ENCODE assay signal across 19 mouse cellular contexts in genomic region chr6:139596433-139596832, GRCm38 (mm10). TPM values are rescaled to one million over a fixed set of nuclear protein-coding genes. Genes with fewer than 3 reads are reported as not detected.
DNase-seq lines count a peak whose midpoint lies in the region; ATAC-seq and TF ChIP-seq lines count a peak whose summit lies in the region.
"Had no signal": no experiment of that assay in that cellular context is flagged by ENCODE, and none has a peak within 500 bp of the region (broad histone marks: within the 10 kb centered on the region; RNA-seq: fewer than 3 reads in every experiment).

No protein-coding gene starts in this region.

- no peaks in the 10 kb centered on the region for H3K36me3 ChIP-seq in intestine, postnatal 0 days (ENCODE audit: control insufficient read depth, insufficient read depth)
- H3K36me3 ChIP-seq in intestine, embryonic 16.5 days (ENCODE audit: control insufficient read depth, insufficient read depth, low read length): no peaks in the 10 kb centered on the region
- no peaks in the 10 kb centered on the region for H3K36me3 ChIP-seq in lung, postnatal 0 days (ENCODE audit: insufficient read depth, low read length)
- no peaks in the 10 kb centered on the region for H3K36me3 ChIP-seq in myocyte (ENCODE audit: control insufficient read depth, insufficient read depth)
- H3K36me3 ChIP-seq: embryonic facial prominence, embryonic 10.5 days; G1E; heart, embryonic 15.5 days; limb, embryonic 13.5 days; lung, embryonic 15.5 days had no signal

- TF ChIP-seq POLR2A in myocyte (IDR thresholded peaks at IDR 0.05; ENCODE audit: insufficient read length, low read depth): no peak

- WGBS in intestine, postnatal 0 days: 26% methylated on average over 2 of the region's 2 CpGs
- 29% methylated on average over 2 of the region's 2 CpGs for WGBS in intestine, embryonic 16.5 days
- 50% methylated on average over 2 of the region's 2 CpGs for WGBS in lung, postnatal 0 days

- H3K9ac ChIP-seq in intestine, postnatal 0 days (ENCODE audit: low read depth, low read length): no peak overlapping the region
- H3K9ac ChIP-seq in intestine, embryonic 16.5 days (ENCODE audit: low read depth, low read length): no peak overlapping the region
- no peak overlapping the region for H3K9ac ChIP-seq in lung, postnatal 0 days (replicated peaks; ENCODE audit: low read depth)
- H3K9ac ChIP-seq: heart, embryonic 15.5 days; limb, embryonic 13.5 days; lung, embryonic 15.5 days had no signal

- no peak for ATAC-seq in intestine, postnatal 0 days
- ATAC-seq in intestine, embryonic 16.5 days: no peak
- no peak for ATAC-seq in lung, postnatal 0 days
- ATAC-seq in activated CD4-positive, CD25-positive, alpha-beta regulatory T cell, adult 4 months: no peak

- H3K27me3 ChIP-seq in intestine, postnatal 0 days (replicated peaks; ENCODE audit: control insufficient read depth, insufficient read depth, low read length): no peaks in the 10 kb centered on the region
- no peaks in the 10 kb centered on the region for H3K27me3 ChIP-seq in intestine, embryonic 16.5 days (replicated peaks; ENCODE audit: control insufficient read depth, insufficient read depth, low read length)
- no peaks in the 10 kb centered on the region for H3K27me3 ChIP-seq in lung, postnatal 0 days (replicated peaks; ENCODE audit: insufficient read depth, low read length)
- H3K27me3 ChIP-seq in myocyte (ENCODE audit: control insufficient read depth, insufficient read depth, insufficient read length): no peaks in the 10 kb centered on the region
- H3K27me3 ChIP-seq: heart, embryonic 15.5 days; limb, embryonic 13.5 days; lung, embryonic 15.5 days had no signal

- H3K79me2 ChIP-seq in myocyte (ENCODE audit: control insufficient read depth, insufficient read depth): no peaks in the 10 kb centered on the region

- peak; percentile 38 for DNase-seq in lung, postnatal 0 days (ENCODE audit: low spot score)
- DNase-seq in lung, postnatal 36 days: no peak
- peak; percentile 40 for DNase-seq in ES-CJ7 (ENCODE audit: low read depth, low spot score)
- DNase-seq: adrenal gland, postnatal 10 days; cerebellum, adult 11-12 months; gastrocnemius, postnatal 10 days; heart, adult 2 months; kidney, postnatal 10 days; thymus, postnatal 4 days had no signal

- peak; percentile 52 for TF ChIP-seq CTCF in intestine, postnatal 0 days (IDR thresholded peaks at IDR 0.05; ENCODE audit: low read depth)
- TF ChIP-seq CTCF in lung, postnatal 0 days (IDR thresholded peaks at IDR 0.05): peak; percentile 45

- H3K4me3 ChIP-seq in intestine, postnatal 0 days (ENCODE audit: low read depth, low read length): no peak overlapping the region
- no peak overlapping the region for H3K4me3 ChIP-seq in intestine, embryonic 16.5 days (ENCODE audit: low read length)
- no peak overlapping the region for H3K4me3 ChIP-seq in lung, postnatal 0 days (ENCODE audit: low read depth, low read length)
- no peak overlapping the region for H3K4me3 ChIP-seq in myocyte
- H3K4me3 ChIP-seq: embryonic facial prominence, embryonic 10.5 days; erythroblast, embryonic 14.5 days; heart, adult 2 months; heart, embryonic 15.5 days; limb, embryonic 13.5 days; lung, embryonic 15.5 days had no signal

- TF ChIP-seq EP300 in lung, postnatal 0 days (IDR thresholded peaks at IDR 0.05): no peak

- no peak overlapping the region for H3K27ac ChIP-seq in intestine, postnatal 0 days (ENCODE audit: low read depth, low read length)
- no peak overlapping the region for H3K27ac ChIP-seq in intestine, embryonic 16.5 days (ENCODE audit: low read length)
- no peak overlapping the region for H3K27ac ChIP-seq in lung, postnatal 0 days (ENCODE audit: low read length)
- H3K27ac ChIP-seq: embryonic facial prominence, embryonic 10.5 days; heart, adult 2 months; heart, embryonic 15.5 days; limb, embryonic 13.5 days; lung, embryonic 15.5 days had no signal

- no peak overlapping the region for H3K4me2 ChIP-seq in intestine, postnatal 0 days (replicated peaks; ENCODE audit: low read depth)
- no peak overlapping the region for H3K4me2 ChIP-seq in intestine, embryonic 16.5 days (ENCODE audit: low read depth, low read length)
- H3K4me2 ChIP-seq in lung, postnatal 0 days (replicated peaks; ENCODE audit: low read depth, low read length): no peak overlapping the region
- peak overlapping the region; percentile 31 for H3K4me2 ChIP-seq in myocyte (ENCODE audit: low read depth)
- H3K4me2 ChIP-seq: heart, embryonic 15.5 days; limb, embryonic 13.5 days; lung, embryonic 15.5 days had no signal

- H3K9me3 ChIP-seq in intestine, postnatal 0 days (ENCODE audit: control insufficient read depth): no peaks in the 10 kb centered on the region
- no peaks in the 10 kb centered on the region for H3K9me3 ChIP-seq in intestine, embryonic 16.5 days (ENCODE audit: control insufficient read depth, low read length)
- H3K9me3 ChIP-seq in lung, postnatal 0 days (ENCODE audit: low read length): no peaks in the 10 kb centered on the region
- H3K9me3 ChIP-seq: embryonic facial prominence, embryonic 10.5 days; heart, embryonic 15.5 days; limb, embryonic 13.5 days; lung, embryonic 15.5 days had no signal

- no peak overlapping the region for H3ac ChIP-seq in myocyte (ENCODE audit: control insufficient read depth, insufficient read length)

- no peaks in the 10 kb centered on the region for H3K4me1 ChIP-seq in intestine, postnatal 0 days (replicated peaks; ENCODE audit: control insufficient read depth, insufficient read depth, low read length)
- H3K4me1 ChIP-seq in intestine, embryonic 16.5 days (ENCODE audit: control insufficient read depth, insufficient read depth, low read length): no peaks in the 10 kb centered on the region
- no peaks in the 10 kb centered on the region for H3K4me1 ChIP-seq in lung, postnatal 0 days (ENCODE audit: insufficient read depth, low read depth, low read length)
- H3K4me1 ChIP-seq: heart, embryonic 15.5 days; lung, embryonic 15.5 days had no signal

TF ChIP-seq in myocyte, 11 proteins besides CTCF, POLR2A, EP300 and RAD21:
- no peak for TF ChIP-seq TCF3 (IDR thresholded peaks at IDR 0.05; ENCODE audit: insufficient read length, low read depth)
- no peak for TF ChIP-seq MYOD1 (IDR thresholded peaks at IDR 0.05; ENCODE audit: control insufficient read depth in 1 of 3, insufficient read length in 2 of 3, low read depth in 2 of 3)
- no peak for TF ChIP-seq REST (IDR thresholded peaks at IDR 0.05; ENCODE audit: insufficient read depth, insufficient read length)
- TF ChIP-seq CEBPB (IDR thresholded peaks at IDR 0.05; ENCODE audit: insufficient read depth, poor library complexity, severe bottlenecking): peak; percentile 88

RNA-seq across cellular contexts. Expression of gene Pik3c2g, which starts 9.4 kb away (rescaled TPM):
- 0.22 and 0.35 TPM in 2 replicates for polyA plus RNA-seq in intestine, postnatal 0 days (2015; fragmentation: Nextera tagmentation; extraction: Ambion mirVana)
- polyA plus RNA-seq in intestine, embryonic 16.5 days (2015; fragmentation: Nextera tagmentation; extraction: Ambion mirVana): 0.29 and 0.94 TPM in 2 replicates
- 2.5 and 3.0 TPM in 2 replicates for polyA plus RNA-seq in lung, postnatal 0 days (2015; fragmentation: Nextera tagmentation; extraction: Ambion mirVana)
- not detected for polyA plus RNA-seq in myocyte (2012; fragmentation: generic; extraction: Trizol)
- polyA plus RNA-seq in activated CD4-positive, CD25-positive, alpha-beta regulatory T cell, adult 4 months (2017; shearing (Covaris generic)): not detected
- polyA plus RNA-seq: erythroblast, embryonic 14.5 days; G1E; heart, adult 2 months had no signal
